ENCODE assay signal across 11 mouse cellular contexts in genomic region chr13:49172335-49172734, GRCm38 (mm10). TPM values are rescaled to one million over a fixed set of nuclear protein-coding genes. Genes with fewer than 3 reads are reported as not detected.
DNase-seq lines count a peak whose midpoint lies in the region; ATAC-seq lines count a peak whose summit lies in the region.
"Had no signal": no experiment of that assay in that cellular context is flagged by ENCODE, and none has a peak within 500 bp of the region (broad histone marks: within the 10 kb centered on the region; RNA-seq: fewer than 3 reads in every experiment).

No protein-coding gene starts in this region.

- H3K36me3 ChIP-seq in forebrain, embryonic 13.5 days (ENCODE audit: poor library complexity, severe bottlenecking) = no peaks in the 10 kb centered on the region
- no peaks in the 10 kb centered on the region for H3K36me3 ChIP-seq in forebrain, embryonic 10.5 days (replicated peaks)
- no peaks in the 10 kb centered on the region for H3K36me3 ChIP-seq in midbrain, embryonic 16.5 days (ENCODE audit: control insufficient read depth, insufficient read depth, low read length)
- no peaks in the 10 kb centered on the region for H3K36me3 ChIP-seq in midbrain, embryonic 11.5 days (ENCODE audit: control insufficient read depth, insufficient read depth, low read length)
- H3K36me3 ChIP-seq: embryonic facial prominence, embryonic 13.5 days had no signal

- H3K27me3 ChIP-seq in forebrain, embryonic 13.5 days = no peaks in the 10 kb centered on the region
- peaks cover 9% of the 10 kb centered on the region; the same call in 1 of the 2 replicates for H3K27me3 ChIP-seq in forebrain, embryonic 10.5 days (ENCODE audit: poor library complexity, severe bottlenecking)
- H3K27me3 ChIP-seq in midbrain, embryonic 16.5 days (ENCODE audit: control insufficient read depth, insufficient read depth, low read depth, low read length) = no peaks in the 10 kb centered on the region
- 0 out of 2 replicates have a peak, but pooled peaks cover 2% of the 10 kb centered on the region for H3K27me3 ChIP-seq in midbrain, embryonic 11.5 days (ENCODE audit: control insufficient read depth, insufficient read depth, low read length)
- H3K27me3 ChIP-seq: embryonic facial prominence, embryonic 13.5 days had no signal

- peaks cover 13% of the 10 kb centered on the region; the same call in 1 of the 2 replicates for H3K4me1 ChIP-seq in forebrain, embryonic 13.5 days
- peaks cover 7% of the 10 kb centered on the region for H3K4me1 ChIP-seq in forebrain, embryonic 10.5 days
- H3K4me1 ChIP-seq in midbrain, embryonic 16.5 days (ENCODE audit: control insufficient read depth, insufficient read depth, low read length) = no peaks in the 10 kb centered on the region
- no peaks in the 10 kb centered on the region for H3K4me1 ChIP-seq in midbrain, embryonic 11.5 days (ENCODE audit: control insufficient read depth, insufficient read depth, low read length)

- WGBS in forebrain, embryonic 13.5 days = 72% methylated on average over 7 of the region's 7 CpGs
- 91% methylated on average over 7 of the region's 7 CpGs for WGBS in forebrain, embryonic 10.5 days
- WGBS in midbrain, embryonic 16.5 days = 86% methylated on average over 7 of the region's 7 CpGs
- WGBS in midbrain, embryonic 11.5 days = 90% methylated on average over 7 of the region's 7 CpGs

- peak overlapping the region; percentile 57 for H3K27ac ChIP-seq in forebrain, embryonic 13.5 days
- H3K27ac ChIP-seq in forebrain, embryonic 10.5 days = no peak overlapping the region
- H3K27ac ChIP-seq in midbrain, embryonic 16.5 days (ENCODE audit: low read length) = no peak overlapping the region
- no peak overlapping the region for H3K27ac ChIP-seq in midbrain, embryonic 11.5 days (ENCODE audit: low read depth, low read length)
- H3K27ac ChIP-seq: embryonic facial prominence, embryonic 13.5 days; macrophage had no signal

- ATAC-seq in forebrain, embryonic 13.5 days = peak; percentile 74
- peak; percentile 5; the same call in 1 of the 2 replicates for ATAC-seq in midbrain, embryonic 16.5 days
- ATAC-seq in midbrain, embryonic 11.5 days (ENCODE audit: low FRiP score) = no peak; the same call in 1 of the 2 replicates

- H3K4me2 ChIP-seq in forebrain, embryonic 13.5 days = no peak overlapping the region
- no peak overlapping the region for H3K4me2 ChIP-seq in midbrain, embryonic 16.5 days (ENCODE audit: low read length)
- H3K4me2 ChIP-seq in midbrain, embryonic 11.5 days = no peak overlapping the region
- H3K4me2 ChIP-seq: embryonic facial prominence, embryonic 13.5 days had no signal

- H3K9ac ChIP-seq in forebrain, embryonic 13.5 days = no peak overlapping the region
- no peak overlapping the region for H3K9ac ChIP-seq in midbrain, embryonic 16.5 days (ENCODE audit: low read depth, low read length)
- H3K9ac ChIP-seq in midbrain, embryonic 11.5 days (ENCODE audit: low read length) = no peak overlapping the region
- H3K9ac ChIP-seq: embryonic facial prominence, embryonic 13.5 days had no signal

- H3K4me3 ChIP-seq in forebrain, embryonic 13.5 days = no peak overlapping the region
- no peak overlapping the region for H3K4me3 ChIP-seq in forebrain, embryonic 10.5 days
- H3K4me3 ChIP-seq in midbrain, embryonic 16.5 days (ENCODE audit: low read depth, low read length) = no peak overlapping the region
- H3K4me3 ChIP-seq in midbrain, embryonic 11.5 days (ENCODE audit: low read depth, low read length) = no peak overlapping the region
- H3K4me3 ChIP-seq: embryonic facial prominence, embryonic 13.5 days had no signal

- no peaks in the 10 kb centered on the region for H3K9me3 ChIP-seq in forebrain, embryonic 13.5 days (replicated peaks)
- H3K9me3 ChIP-seq in forebrain, embryonic 10.5 days = no peaks in the 10 kb centered on the region
- H3K9me3 ChIP-seq in midbrain, embryonic 16.5 days (replicated peaks; ENCODE audit: control insufficient read depth, low read length, poor library complexity, severe bottlenecking) = no peaks in the 10 kb centered on the region
- no peaks in the 10 kb centered on the region for H3K9me3 ChIP-seq in midbrain, embryonic 11.5 days (ENCODE audit: control insufficient read depth, low read length)
- H3K9me3 ChIP-seq: embryonic facial prominence, embryonic 13.5 days had no signal

- no peak for DNase-seq in forebrain, embryonic 10.5 days (ENCODE audit: extremely low spot score, low spot score)
- no peak for DNase-seq in midbrain, embryonic 11.5 days (ENCODE audit: low spot score, missing footprints)
- DNase-seq in layer of hippocampus, adult 9-11 months = peak; percentile 71
- DNase-seq in right cerebral cortex, postnatal 36 days (ENCODE audit: low spot score in 2 of 2) = peak; percentile 74 to 80
- no peak for DNase-seq in testis, postnatal 10 days (ENCODE audit: low spot score)
- no peak for DNase-seq in embryo, embryonic 10.5 days (ENCODE audit: low spot score)
- DNase-seq: adrenal gland, postnatal 25 days had no signal

RNA-seq across cellular contexts. Expression of gene Ninj1, which starts 14.9 kb away (rescaled TPM):
- polyA plus RNA-seq in forebrain, embryonic 13.5 days (2015; fragmentation: Nextera tagmentation; extraction: Ambion mirVana) = 15.5 and 16.7 TPM in 2 replicates
- 22.7 and 24.1 TPM in 2 replicates for polyA plus RNA-seq in forebrain, embryonic 10.5 days (2016; fragmentation: Nextera tagmentation; extraction: Ambion mirVana)
- 19.3 and 22.3 TPM in 2 replicates for polyA plus RNA-seq in midbrain, embryonic 16.5 days (2015; fragmentation: Nextera tagmentation; extraction: Ambion mirVana)
- polyA plus RNA-seq in midbrain, embryonic 11.5 days (2014; fragmentation: Nextera tagmentation; extraction: Ambion mirVana) = 17.5 TPM in 2 replicates

RNA-seq across cellular contexts. Expression of gene Wnk2, which starts 24.5 kb away (rescaled TPM):
- polyA plus RNA-seq in forebrain, embryonic 13.5 days (2015; fragmentation: Nextera tagmentation; extraction: Ambion mirVana) = 15.0 and 17.0 TPM in 2 replicates
- 4.2 and 4.5 TPM in 2 replicates for polyA plus RNA-seq in forebrain, embryonic 10.5 days (2016; fragmentation: Nextera tagmentation; extraction: Ambion mirVana)
- polyA plus RNA-seq in midbrain, embryonic 16.5 days (2015; fragmentation: Nextera tagmentation; extraction: Ambion mirVana) = 20.8 TPM in 2 replicates
- 6.1 and 7.8 TPM in 2 replicates for polyA plus RNA-seq in midbrain, embryonic 11.5 days (2014; fragmentation: Nextera tagmentation; extraction: Ambion mirVana)
- polyA plus RNA-seq: macrophage had no signal

RNA-seq across cellular contexts. Expression of gene Card19, which starts 43.5 kb away (rescaled TPM):
- polyA plus RNA-seq in forebrain, embryonic 13.5 days (2015; fragmentation: Nextera tagmentation; extraction: Ambion mirVana) = 12.0 and 16.1 TPM in 2 replicates
- 21.0 and 22.1 TPM in 2 replicates for polyA plus RNA-seq in forebrain, embryonic 10.5 days (2016; fragmentation: Nextera tagmentation; extraction: Ambion mirVana)
- polyA plus RNA-seq in midbrain, embryonic 16.5 days (2015; fragmentation: Nextera tagmentation; extraction: Ambion mirVana) = 26.5 and 27.6 TPM in 2 replicates
- polyA plus RNA-seq in midbrain, embryonic 11.5 days (2014; fragmentation: Nextera tagmentation; extraction: Ambion mirVana) = 17.1 and 18.0 TPM in 2 replicates

Comparison
In these comparisons a context has a peak if more than half of its experiments do, and no peak if none do; other contexts are left out.
1. DNase-seq: peak in layer of hippocampus, adult 9-11 months (single experiment) and right cerebral cortex, postnatal 36 days (2 of 2); none in forebrain, embryonic 10.5 days (single experiment), midbrain, embryonic 11.5 days (single experiment), testis, postnatal 10 days (single experiment) and embryo, embryonic 10.5 days (single experiment).